Mouse (Mus musculus): ENCODE results near the gene Hoxd8. TPM values are rescaled to one million over a fixed set of nuclear protein-coding genes. Genes with fewer than 3 reads are reported as not detected.

Hoxd8 gene
- polyA plus RNA-seq, 1 experiment from 2014 or later, result 0.10 TPM

- no peak for ATAC-seq (replicated peaks)
- H3K9me3 ChIP-seq, result no peaks in the 10 kb centered on the region
- no peak overlapping the region for H3K4me2 ChIP-seq (replicated peaks)
- no peak overlapping the region for H3K27ac ChIP-seq (replicated peaks)
- no peak overlapping the region for H3K4me3 ChIP-seq
- peaks cover 12% of the 10 kb centered on the region for H3K4me1 ChIP-seq
- no peak overlapping the region for H3K9ac ChIP-seq (replicated peaks)
- no peaks in the 10 kb centered on the region for H3K36me3 ChIP-seq
- H3K27me3 ChIP-seq, result peaks cover 96% of the 10 kb centered on the region
- under 1% methylated on average over 17 of the region's 17 CpGs for WGBS
These were observed 5.4 kb upstream of the Hoxd8 start for GRCm38 (mm10) chr2:74699053-74699430.

GRCm38 (mm10) chr2:74699664-74700545 is 4.5 kb upstream of the Hoxd8 start:
- ATAC-seq (replicated peaks), result no peak
- no peaks in the 10 kb centered on the region for H3K9me3 ChIP-seq
- peaks cover 17% of the 10 kb centered on the region for H3K4me1 ChIP-seq

GRCm38 (mm10) chr2:74700546-74701112 is 3.8 kb upstream of the Hoxd8 start:
- no peak for ATAC-seq (replicated peaks)
- H3K36me3 ChIP-seq, result no peaks in the 10 kb centered on the region
- WGBS, result 3% methylated on average over 22 of the region's 22 CpGs
- no peak overlapping the region for H3K27ac ChIP-seq (replicated peaks)
- no peak overlapping the region for H3K4me3 ChIP-seq
- no peak overlapping the region for H3K9ac ChIP-seq (replicated peaks)
- peaks cover 24% of the 10 kb centered on the region for H3K4me1 ChIP-seq
- no peak overlapping the region for H3K4me2 ChIP-seq (replicated peaks)
- H3K9me3 ChIP-seq, result no peaks in the 10 kb centered on the region
- H3K27me3 ChIP-seq, result peaks cover 95% of the 10 kb centered on the region

More at GRCm38 (mm10) chr2:74699664-74700545, 4.5 kb upstream of the Hoxd8 start:
- no peak overlapping the region for H3K9ac ChIP-seq (replicated peaks)
- H3K4me3 ChIP-seq, result no peak overlapping the region
- WGBS, result 1% methylated on average over 23 of the region's 23 CpGs
- H3K36me3 ChIP-seq, result no peaks in the 10 kb centered on the region
- peaks cover 96% of the 10 kb centered on the region for H3K27me3 ChIP-seq
- no peak overlapping the region for H3K4me2 ChIP-seq (replicated peaks)
- no peak overlapping the region for H3K27ac ChIP-seq (replicated peaks)

- H3K4me2 ChIP-seq (replicated peaks), result no peak overlapping the region
- 10% methylated on average over 17 of the region's 17 CpGs for WGBS
- H3K9me3 ChIP-seq, result no peaks in the 10 kb centered on the region
- H3K27ac ChIP-seq (replicated peaks), result no peak overlapping the region
- peaks cover 92% of the 10 kb centered on the region for H3K27me3 ChIP-seq
- no peak overlapping the region for H3K9ac ChIP-seq (replicated peaks)
- no peak for ATAC-seq (replicated peaks)
- H3K36me3 ChIP-seq, result no peaks in the 10 kb centered on the region
- no peak overlapping the region for H3K4me3 ChIP-seq
- peaks cover 26% of the 10 kb centered on the region for H3K4me1 ChIP-seq
These were observed 2.2 kb upstream of the Hoxd8 start for GRCm38 (mm10) chr2:74701949-74702819.

GRCm38 (mm10) chr2:74702820-74703219 is 1.6 kb upstream of the Hoxd8 start:
- H3K27me3 ChIP-seq, result peaks cover 92% of the 10 kb centered on the region
- no peak overlapping the region for H3K27ac ChIP-seq (replicated peaks)
- no peak overlapping the region for H3K4me2 ChIP-seq (replicated peaks)
- 12% methylated on average over 6 of the region's 6 CpGs for WGBS
- H3K4me1 ChIP-seq, result peaks cover 21% of the 10 kb centered on the region
- no peaks in the 10 kb centered on the region for H3K36me3 ChIP-seq
- no peaks in the 10 kb centered on the region for H3K9me3 ChIP-seq
- H3K4me3 ChIP-seq, result no peak overlapping the region
- ATAC-seq (replicated peaks), result no peak
- no peak overlapping the region for H3K9ac ChIP-seq (replicated peaks)

- Histone ChIP-seq H3K4me3 (no peak overlapping the region), H3K27me3 (peaks cover 93% of the 10 kb centered on the region), H3K27ac (replicated peaks) (no peak overlapping the region), H3K4me2 (replicated peaks) (no peak overlapping the region), H3K36me3 (no peaks in the 10 kb centered on the region), H3K9ac (replicated peaks) (no peak overlapping the region), H3K9me3 (no peaks in the 10 kb centered on the region), H3K4me1 (peaks cover 16% of the 10 kb centered on the region)
- no peak for ATAC-seq (replicated peaks)
- WGBS, result 3% methylated on average over 10 of the region's 10 CpGs
These were observed 1.1 kb upstream of the Hoxd8 start for GRCm38 (mm10) chr2:74703317-74703716.

- ATAC-seq (replicated peaks), result 0 out of 2 replicates have a peak, but pooled peaks have one; percentile 16
- no peak overlapping the region for H3K4me3 ChIP-seq
- peaks cover 94% of the 10 kb centered on the region for H3K27me3 ChIP-seq
- no peaks in the 10 kb centered on the region for H3K9me3 ChIP-seq
- H3K4me1 ChIP-seq, result peaks cover 14% of the 10 kb centered on the region
- H3K4me2 ChIP-seq (replicated peaks), result no peak overlapping the region
- H3K9ac ChIP-seq (replicated peaks), result no peak overlapping the region
- WGBS, result 2% methylated on average over 26 of the region's 26 CpGs
- no peaks in the 10 kb centered on the region for H3K36me3 ChIP-seq
- no peak overlapping the region for H3K27ac ChIP-seq (replicated peaks)
These were observed 559 bp upstream of the Hoxd8 start for GRCm38 (mm10) chr2:74703720-74704392.

- peak overlapping the region; percentile 45 for H3K4me2 ChIP-seq (replicated peaks)
- H3K27ac ChIP-seq (replicated peaks), result no peak overlapping the region
- ATAC-seq (replicated peaks), result no peak; the same call in 1 of the 2 replicates
- peak overlapping the region; percentile 32 for H3K4me3 ChIP-seq
- under 1% methylated on average over 59 of the region's 66 CpGs for WGBS
- peaks cover 14% of the 10 kb centered on the region for H3K4me1 ChIP-seq
- H3K9ac ChIP-seq (replicated peaks), result no peak overlapping the region
- no peaks in the 10 kb centered on the region for H3K36me3 ChIP-seq
- H3K27me3 ChIP-seq, result peaks cover 94% of the 10 kb centered on the region
- H3K9me3 ChIP-seq, result no peaks in the 10 kb centered on the region
These were observed 618 bp downstream of the Hoxd8 start for GRCm38 (mm10) chr2:74704999-74705466.

- peak overlapping the region; percentile 45 for H3K4me2 ChIP-seq (replicated peaks)
- no peak overlapping the region for H3K27ac ChIP-seq (replicated peaks)
- under 1% methylated on average over 64 of the region's 85 CpGs for WGBS
- peak overlapping the region; percentile 32 for H3K4me3 ChIP-seq
- no peaks in the 10 kb centered on the region for H3K36me3 ChIP-seq
- ATAC-seq (replicated peaks), result no peak; the same call in 1 of the 2 replicates
- H3K4me1 ChIP-seq, result peaks cover 14% of the 10 kb centered on the region
- H3K9ac ChIP-seq (replicated peaks), result no peak overlapping the region
- peaks cover 94% of the 10 kb centered on the region for H3K27me3 ChIP-seq
- H3K9me3 ChIP-seq, result no peaks in the 10 kb centered on the region
These were observed 1.2 kb downstream of the Hoxd8 start for GRCm38 (mm10) chr2:74705467-74706089.

GRCm38 (mm10) chr2:74706393-74706960 is 2.1 kb downstream of the Hoxd8 start:
- Histone ChIP-seq H3K27me3 (peaks cover 93% of the 10 kb centered on the region), H3K27ac (replicated peaks) (no peak overlapping the region), H3K4me1 (peaks cover 14% of the 10 kb centered on the region), H3K4me2 (replicated peaks) (no peak overlapping the region), H3K9me3 (no peaks in the 10 kb centered on the region), H3K4me3 (no peak overlapping the region), H3K9ac (replicated peaks) (no peak overlapping the region), H3K36me3 (no peaks in the 10 kb centered on the region)
- WGBS, result 1% methylated on average over 13 of the region's 13 CpGs
- ATAC-seq (replicated peaks), result no peak

- Histone ChIP-seq H3K9me3 (no peaks in the 10 kb centered on the region), H3K4me3 (no peak overlapping the region)
- 7% methylated on average over 7 of the region's 7 CpGs for WGBS
These were observed 3.2 kb downstream of the Hoxd8 start for GRCm38 (mm10) chr2:74707599-74707998.

More at GRCm38 (mm10) chr2:74707599-74707998, 3.2 kb downstream of the Hoxd8 start:
- no peak for ATAC-seq (replicated peaks)
- Histone ChIP-seq H3K27me3 (peaks cover 94% of the 10 kb centered on the region), H3K4me2 (replicated peaks) (no peak overlapping the region), H3K4me1 (peaks cover 21% of the 10 kb centered on the region), H3K9ac (replicated peaks) (no peak overlapping the region), H3K36me3 (no peaks in the 10 kb centered on the region), H3K27ac (replicated peaks) (no peak overlapping the region)

Measured in forebrain, embryonic 15.5 days (tissue).